Mouse (Mus musculus): ENCODE measurements around the gene Cyp2j6. TPM values are rescaled to one million over a fixed set of nuclear protein-coding genes. Genes with fewer than 3 reads are reported as not detected.
A peak's percentile ranks its signal among the peaks of the same experiment; 100 is the strongest.
"Not testable (repeated sequence)": the region's sequence is repeated elsewhere in the genome, so short reads cannot be mapped to it uniquely, and the experiment has no call there.

Cyp2j6 gene
- 10 to 100 TPM; 16.0 to 19.5 (median 17.7) TPM for total RNA-seq (2022)

- DNase-seq (ENCODE audit: low spot score in 2 of 2): peak; percentile 17 to 26
These were observed at the start of gene Cyp2j6 for GRCm38 (mm10) chr4:96553133-96553819. Gene Cyp2j6 (minus strand): TSS chr4:96553661.

- DNase-seq (ENCODE audit: low spot score in 2 of 2): peak in 1 of 2 experiments; percentile 63
These were observed 38.3 kb upstream of the Cyp2j6 start for GRCm38 (mm10) chr4:96591791-96592150.

- DNase-seq (ENCODE audit: low spot score in 2 of 2): peak; percentile 21 to 27
These were observed 37.7 kb upstream of the Cyp2j6 start, which contains the start of gene Cyp2j9 for GRCm38 (mm10) chr4:96590911-96591790. Gene Cyp2j9 (minus strand): TSS chr4:96591578.

- peak in 1 of 2 experiments; percentile 22 for DNase-seq (ENCODE audit: low spot score in 2 of 2)
These were observed 28.1 kb upstream of the Cyp2j6 start for GRCm38 (mm10) chr4:96581425-96582088.

GRCm38 (mm10) chr4:96580351-96580750 is 26.9 kb upstream of the Cyp2j6 start:
- not testable (repeated sequence) for DNase-seq (ENCODE audit: low spot score in 2 of 2)

GRCm38 (mm10) chr4:96569442-96569841 is 16.0 kb upstream of the Cyp2j6 start:
- DNase-seq (ENCODE audit: low spot score in 2 of 2): no peak

GRCm38 (mm10) chr4:96567988-96568387 is 14.5 kb upstream of the Cyp2j6 start:
- no peak for DNase-seq (ENCODE audit: low spot score in 2 of 2)

GRCm38 (mm10) chr4:96565808-96566207 is 12.3 kb upstream of the Cyp2j6 start:
- DNase-seq (ENCODE audit: low spot score in 2 of 2): no peak

GRCm38 (mm10) chr4:96560464-96560863 is 7.0 kb upstream of the Cyp2j6 start:
- DNase-seq (ENCODE audit: low spot score in 2 of 2): no peak

GRCm38 (mm10) chr4:96559781-96560180 is 6.3 kb upstream of the Cyp2j6 start:
- no peak for DNase-seq (ENCODE audit: low spot score in 2 of 2)

GRCm38 (mm10) chr4:96551619-96552018 is 1.8 kb downstream of the Cyp2j6 start:
- DNase-seq (ENCODE audit: low spot score in 2 of 2): no peak

GRCm38 (mm10) chr4:96545976-96546375 is 7.5 kb downstream of the Cyp2j6 start:
- DNase-seq (ENCODE audit: low spot score in 2 of 2): peak in 1 of 2 experiments; percentile 56

GRCm38 (mm10) chr4:96525772-96526171 is 27.7 kb downstream of the Cyp2j6 start:
- no peak for DNase-seq (ENCODE audit: low spot score in 2 of 2)

- DNase-seq (ENCODE audit: low spot score in 2 of 2): no peak
These were observed 31.2 kb downstream of the Cyp2j6 start for GRCm38 (mm10) chr4:96522256-96522655.

- DNase-seq (ENCODE audit: low spot score in 2 of 2): no peak
These were observed 43.4 kb downstream of the Cyp2j6 start for GRCm38 (mm10) chr4:96510083-96510482.

GRCm38 (mm10) chr4:96507286-96507685 is 46.2 kb downstream of the Cyp2j6 start, which contains the start of gene Cyp2j8:
Gene Cyp2j8 (minus strand): TSS chr4:96507386.
- no peak for DNase-seq (ENCODE audit: low spot score in 2 of 2)

Other genes with a start within 250 kb of the Cyp2j6 start
- under 1 TPM; 0.19 to 0.50 (median 0.38) TPM for gene Cyp2j11, start 205.0 kb downstream of the Cyp2j6 start, total RNA-seq (2022)
- not detected for gene Cyp2j8, start 46.3 kb downstream of the Cyp2j6 start, total RNA-seq (2022)
- gene Cyp2j9, start 37.9 kb upstream of the Cyp2j6 start, total RNA-seq (2022): 10 to 100 TPM; 26.9 to 31.6 (median 30.4) TPM
- not detected for gene Cyp2j5, start 110.5 kb upstream of the Cyp2j6 start, total RNA-seq (2022)
- gene Gm12695, start 231.5 kb upstream of the Cyp2j6 start, total RNA-seq (2022): not detected